Mouse (Mus musculus): ENCODE data around the gene Blm. TPM values are rescaled to one million over a fixed set of nuclear protein-coding genes. Genes with fewer than 3 reads are reported as not detected.

The Blm gene
- total RNA-seq, 4 experiments from 2014 or later: 4.0 to 7.5 (median 4.9) TPM

GRCm38 (mm10) chr7:80439789-80440488 is 95.0 kb downstream of the Blm start:
- DNase-seq (ENCODE audit: low spot score in 2 of 2): no peak

DNA sequence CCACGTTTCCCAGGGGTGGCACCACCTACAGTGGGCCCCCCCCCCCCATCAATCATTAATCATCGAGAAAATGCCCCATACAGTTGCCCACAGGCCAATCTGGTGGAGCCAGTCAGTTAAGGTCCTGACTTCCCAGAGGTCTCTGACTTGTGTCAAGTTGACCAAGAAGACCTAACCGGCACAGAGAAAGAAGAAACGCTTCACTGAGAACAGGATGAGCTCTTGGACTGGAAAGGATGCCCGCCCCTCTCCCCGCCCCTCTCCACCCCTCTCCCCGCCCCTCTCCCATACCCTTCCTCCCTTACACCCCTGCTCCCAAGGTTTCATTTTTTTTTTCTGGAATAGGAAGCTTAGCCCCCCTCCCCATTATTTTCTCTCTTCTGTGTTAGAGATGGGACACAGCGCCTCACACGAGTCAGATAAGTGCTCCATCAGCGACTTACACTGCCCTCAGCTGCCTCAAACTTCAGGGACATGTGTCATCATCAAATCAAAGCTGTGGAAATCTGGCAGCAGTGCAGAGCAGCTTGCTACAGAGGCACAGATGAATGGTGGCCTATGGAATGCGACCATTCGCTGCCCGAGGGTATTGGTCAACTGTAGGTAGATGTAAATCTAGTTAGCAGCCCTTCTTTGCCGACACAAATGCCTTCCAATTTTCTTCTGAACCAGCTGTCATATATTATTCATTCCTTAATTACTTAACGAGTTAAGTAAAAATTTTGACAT is 95.7 kb downstream of the Blm start:
- DNase-seq (ENCODE audit: low spot score in 2 of 2): no peak

DNA sequence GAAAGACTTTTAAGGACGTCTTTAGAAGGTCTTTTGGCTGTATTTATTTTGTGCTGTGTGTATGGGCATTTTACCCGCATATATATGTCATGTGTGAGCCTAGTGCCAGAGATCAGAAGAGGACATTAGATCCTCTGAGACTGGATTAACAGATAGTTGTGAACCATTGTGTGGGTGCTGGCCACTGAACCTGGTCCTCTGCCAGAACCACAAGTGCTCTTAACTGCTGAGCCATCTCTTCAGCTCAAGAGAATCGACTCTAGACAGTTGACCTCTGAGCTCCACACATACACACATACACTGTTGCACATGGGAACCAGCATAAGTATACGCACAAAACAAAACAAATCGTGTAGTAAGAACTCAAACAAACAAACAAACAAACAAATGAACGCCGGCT is 98.3 kb downstream of the Blm start:
- DNase-seq (ENCODE audit: low spot score in 2 of 2): no peak

GRCm38 (mm10) chr7:80435594-80435993 is 99.3 kb downstream of the Blm start:
- no peak for DNase-seq (ENCODE audit: low spot score in 2 of 2)

DNA sequence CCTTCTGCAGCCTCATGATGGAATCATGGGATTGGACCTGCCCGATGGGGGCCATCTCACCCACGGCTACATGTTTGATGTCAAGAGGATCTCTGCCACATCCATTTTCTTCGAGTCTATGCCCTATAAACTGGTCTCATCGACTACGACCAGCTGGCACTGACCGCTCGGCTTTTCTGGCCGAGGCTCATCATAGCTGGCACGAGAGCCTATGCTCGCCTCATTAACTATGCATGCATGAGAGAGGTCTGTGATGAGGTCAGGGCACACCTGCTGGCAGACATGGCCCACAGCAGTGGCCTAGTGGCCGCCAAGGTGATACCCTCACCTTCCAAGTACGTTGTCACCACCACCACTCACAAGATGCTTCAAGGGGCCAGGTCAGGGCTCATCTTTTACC is 105.3 kb downstream of the Blm start:
- DNase-seq (ENCODE audit: low spot score in 2 of 2): no peak

DNA sequence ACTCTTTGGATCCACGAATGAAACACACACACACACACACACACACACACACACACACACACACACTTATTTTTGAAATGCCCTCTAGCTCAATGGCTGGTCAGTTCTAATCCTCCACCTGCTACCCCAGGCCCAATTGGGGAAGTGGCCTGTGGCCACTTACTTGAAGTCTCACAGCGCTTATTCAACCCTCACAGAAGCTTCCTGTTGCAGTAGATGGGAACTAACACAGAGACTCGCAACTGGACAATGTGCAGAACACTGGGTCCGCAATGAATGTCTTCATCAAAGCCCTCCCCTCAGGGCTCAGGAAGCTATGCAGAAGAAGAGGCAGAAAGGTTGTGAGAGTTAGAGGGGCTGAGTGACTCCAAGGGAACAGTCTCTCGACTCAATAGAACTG is 107.2 kb downstream of the Blm start:
- no peak for DNase-seq (ENCODE audit: low spot score in 2 of 2)

GRCm38 (mm10) chr7:80426363-80426762 is 108.6 kb downstream of the Blm start:
- no peak for DNase-seq (ENCODE audit: low spot score in 2 of 2)

DNA sequence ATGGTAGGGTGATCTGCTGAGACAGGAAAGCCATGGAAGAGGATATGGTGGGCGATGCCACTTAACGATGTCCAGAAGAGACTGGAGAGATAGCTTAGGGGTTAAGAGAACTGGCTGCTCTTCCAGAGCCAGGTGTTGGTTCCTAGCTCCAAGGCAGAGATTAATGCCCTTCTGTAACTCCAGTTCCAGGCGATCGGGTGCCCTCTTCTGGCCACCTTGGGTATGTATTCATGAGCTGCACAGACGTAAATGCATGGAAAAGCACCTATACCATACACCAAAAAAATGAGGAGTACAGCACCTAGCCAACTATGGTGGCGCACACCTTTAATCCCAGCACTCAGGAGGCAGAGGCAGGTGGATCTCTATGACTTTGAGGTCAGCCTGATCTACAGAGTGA is 110.2 kb downstream of the Blm start:
- no peak for DNase-seq (ENCODE audit: low spot score in 2 of 2)

DNA sequence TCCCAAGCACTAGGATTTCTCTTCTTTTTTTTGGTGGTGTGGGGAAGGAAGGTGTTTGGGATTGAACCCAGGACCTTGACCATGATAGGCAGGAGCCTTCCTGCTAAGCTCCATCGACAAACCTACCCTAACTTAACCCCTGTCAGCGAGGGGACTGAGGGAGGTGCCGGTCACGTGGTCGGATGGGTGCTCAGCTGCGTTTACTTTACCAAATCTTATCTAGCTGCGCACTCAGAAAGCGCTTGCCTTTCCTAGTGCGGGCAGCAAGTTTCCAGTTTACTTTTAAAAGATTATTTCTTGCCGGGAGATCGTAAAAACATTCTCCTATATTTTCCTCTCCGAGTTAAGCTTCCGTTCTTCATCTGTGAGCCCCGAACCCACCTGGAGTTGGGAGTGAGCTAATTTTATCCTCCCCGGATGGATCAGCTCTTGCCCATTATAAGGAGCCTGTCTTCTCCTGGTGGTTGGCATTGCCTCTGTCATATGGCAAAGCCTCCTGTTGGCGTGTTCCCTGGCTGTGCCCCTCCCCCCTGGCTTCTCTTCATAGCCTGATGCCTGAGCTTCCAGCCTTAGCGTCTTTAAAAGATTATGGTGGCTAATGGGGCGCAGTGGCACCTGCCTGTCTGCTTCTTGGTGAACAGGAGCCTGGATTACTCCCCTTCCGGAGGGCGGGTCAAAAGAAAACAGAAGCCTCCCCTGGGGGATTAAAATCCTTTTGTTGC is 112.0 kb downstream of the Blm start:
- DNase-seq (ENCODE audit: low spot score in 2 of 2): no peak

DNA sequence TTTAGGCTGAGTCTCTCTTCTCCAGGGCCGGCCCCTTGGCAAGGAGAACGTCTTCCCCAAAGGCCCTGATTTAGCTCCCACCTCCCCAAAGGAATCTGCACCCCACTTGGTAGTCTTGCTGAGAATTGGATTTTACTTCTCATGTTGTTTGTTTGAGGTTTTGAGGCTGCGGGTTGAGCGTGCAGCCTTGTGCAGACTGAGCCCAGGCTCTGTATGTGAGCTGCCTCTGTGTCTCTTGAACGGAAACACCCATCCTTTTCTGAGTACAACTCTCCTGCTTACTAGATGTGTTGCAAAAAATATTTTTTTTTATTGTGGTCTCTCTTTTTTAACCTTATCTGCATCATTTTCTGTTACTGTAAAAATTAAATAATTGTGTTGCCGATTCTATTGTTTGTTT is 113.3 kb downstream of the Blm start:
- DNase-seq (ENCODE audit: low spot score in 2 of 2): no peak

DNA sequence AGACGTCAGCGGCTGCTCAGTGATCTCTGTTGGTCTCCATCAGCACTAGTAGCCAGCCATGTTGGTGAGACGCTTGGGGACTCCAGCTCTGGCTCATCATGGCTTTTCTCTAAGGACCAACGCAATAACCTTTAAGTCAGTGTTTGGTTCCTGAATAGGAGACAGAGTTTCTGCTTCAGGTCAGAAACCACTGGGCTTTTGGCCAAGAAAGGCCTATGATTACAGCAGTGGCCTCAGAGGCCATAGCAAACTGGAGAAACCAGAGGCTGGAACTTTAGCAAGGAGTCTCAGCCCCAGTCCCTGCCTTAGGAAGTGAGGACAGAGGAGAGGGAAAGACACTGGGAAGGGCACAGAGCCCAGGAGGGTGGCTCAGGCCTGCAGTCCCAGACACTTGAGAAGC is 114.3 kb downstream of the Blm start:
- no peak for DNase-seq (ENCODE audit: low spot score in 2 of 2)

GRCm38 (mm10) chr7:80419278-80419677 is 115.6 kb downstream of the Blm start:
- DNase-seq (ENCODE audit: low spot score in 2 of 2): no peak

DNA sequence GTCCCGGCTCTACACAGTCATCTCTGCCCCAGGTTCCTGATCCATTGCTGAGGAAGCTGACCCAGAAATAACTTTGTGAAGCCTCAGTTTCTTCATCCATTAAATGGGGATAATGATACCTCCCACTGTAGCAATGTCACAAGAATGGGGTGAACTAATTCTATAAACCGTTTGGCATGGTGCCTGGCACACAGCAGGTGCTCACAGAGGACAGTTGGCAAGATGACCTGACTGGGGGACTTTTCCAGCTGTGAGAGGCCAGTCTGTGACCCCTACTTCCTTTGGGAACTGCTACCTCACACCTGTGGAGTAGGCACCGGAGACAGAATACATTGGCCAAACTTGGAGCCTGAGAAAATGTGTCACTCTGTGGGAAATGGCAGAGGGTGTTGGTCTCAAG is 116.9 kb downstream of the Blm start:
- DNase-seq (ENCODE audit: low spot score in 2 of 2): no peak

- DNase-seq (ENCODE audit: low spot score in 2 of 2): no peak
Measured at GRCm38 (mm10) chr7:80417601-80418000, 117.3 kb downstream of the Blm start.

GRCm38 (mm10) chr7:80416969-80417368 is 118.0 kb downstream of the Blm start:
- DNase-seq (ENCODE audit: low spot score in 2 of 2): no peak

DNA sequence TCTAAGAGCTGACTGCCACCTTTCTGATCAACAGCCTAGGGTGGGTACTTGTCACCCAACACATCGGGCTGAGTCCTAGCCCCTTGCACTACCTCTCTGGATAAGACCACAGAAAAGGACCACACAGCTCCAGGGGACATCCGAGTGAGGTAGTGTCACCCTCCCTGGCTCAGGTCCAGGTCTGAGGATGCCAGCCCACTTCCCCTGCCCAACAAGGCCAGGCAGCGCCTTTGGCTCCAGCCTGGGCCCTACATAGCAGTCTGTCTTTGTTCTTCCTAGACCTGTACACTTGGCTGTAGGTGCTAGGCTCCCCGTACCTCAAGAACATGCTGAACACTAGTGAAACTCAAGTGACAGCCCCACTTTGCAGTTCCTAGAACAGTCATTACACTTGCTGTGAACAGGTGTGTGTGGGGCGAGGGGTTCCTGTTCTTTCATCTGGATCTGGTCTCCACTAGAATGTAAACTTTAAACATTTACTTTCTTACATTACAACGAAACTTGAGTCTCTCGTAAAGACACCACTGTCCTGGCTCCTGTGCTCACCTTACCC is 120.5 kb downstream of the Blm start:
- no peak for DNase-seq (ENCODE audit: low spot score in 2 of 2)

- DNase-seq (ENCODE audit: low spot score in 2 of 2): no peak
Measured at GRCm38 (mm10) chr7:80413512-80414302, 121.2 kb downstream of the Blm start.

- no peak for DNase-seq (ENCODE audit: low spot score in 2 of 2)
Measured at GRCm38 (mm10) chr7:80412781-80413180, 122.1 kb downstream of the Blm start.

DNA sequence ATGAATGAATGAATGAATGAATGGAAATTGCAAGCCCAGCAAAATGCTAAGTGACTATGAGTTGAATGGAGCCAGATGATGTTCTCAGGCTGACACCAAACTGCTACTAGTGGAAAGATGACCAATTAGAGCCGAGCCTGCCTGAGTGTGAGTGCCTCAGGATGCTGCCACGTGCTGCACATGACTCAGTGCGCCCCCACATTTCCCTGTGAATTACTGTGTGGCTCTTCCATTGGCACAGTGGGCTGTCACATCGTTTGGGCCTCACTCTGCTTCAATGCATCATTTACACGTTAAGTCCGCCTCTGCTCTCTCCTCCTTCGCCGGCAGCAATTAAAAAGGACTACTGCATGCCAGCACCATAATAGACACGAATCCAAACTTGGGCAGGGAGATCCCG is 122.6 kb downstream of the Blm start:
- DNase-seq (ENCODE audit: low spot score in 2 of 2): peak in 1 of 2 experiments; percentile 90

DNA sequence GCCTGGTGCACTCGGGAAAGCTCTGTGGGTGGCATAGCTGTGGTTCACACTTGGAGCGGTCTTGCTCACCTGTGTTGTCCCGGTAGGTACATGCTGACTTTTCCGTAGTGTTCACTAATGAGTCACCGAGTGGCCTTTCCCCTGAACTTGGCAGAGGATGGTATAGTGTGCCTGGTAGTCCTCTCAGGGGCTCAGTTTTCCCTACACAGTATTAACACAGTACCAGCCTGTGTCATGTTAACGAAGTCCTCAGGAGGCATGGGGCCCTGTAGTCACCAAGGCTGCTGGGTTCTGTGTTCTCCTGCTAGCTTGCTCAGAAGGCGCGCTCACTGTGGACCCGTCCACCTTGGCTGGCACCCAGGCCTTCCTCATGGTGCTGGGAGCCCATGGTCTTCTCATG is 124.5 kb downstream of the Blm start:
- no peak for DNase-seq (ENCODE audit: low spot score in 2 of 2)

DNA sequence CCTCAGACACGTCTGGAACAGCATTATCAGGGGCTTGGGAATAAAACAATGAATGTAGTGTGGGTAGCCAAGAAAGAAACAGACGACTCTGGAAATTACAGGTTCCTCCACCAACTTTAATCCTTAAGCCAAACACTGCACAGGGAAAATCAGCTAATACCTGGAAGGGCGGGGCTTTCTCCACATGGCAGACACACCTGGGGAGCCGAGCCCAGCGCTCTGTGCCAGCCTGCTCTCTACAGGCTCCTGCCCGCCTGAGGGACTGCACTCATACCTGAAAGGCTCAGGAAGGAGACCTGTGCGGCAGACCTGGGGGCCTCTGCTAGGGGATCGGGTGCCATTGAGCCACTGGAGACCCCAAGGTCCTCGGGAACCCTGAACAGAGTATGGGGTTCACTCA is 127.2 kb downstream of the Blm start:
- DNase-seq (ENCODE audit: low spot score in 2 of 2): no peak
